Mouse (Mus musculus) adrenal gland, postnatal 10 days (tissue): ENCODE results near the gene Cadps2. TPM values are rescaled to one million over a fixed set of nuclear protein-coding genes. Genes with fewer than 3 reads are reported as not detected.

Experiments
- DNase-seq: peaks from one replicate; pipeline ENCODE4 v3.0.0; 2021; ENCODE audit warnings: mixed read lengths
- total RNA-seq, 2 experiments: library from RNA; stranded (reverse); gene quantifications; 2 replicates each; pipeline ENCODE4 v1.2.3; 2021

Gene Cadps2
- total RNA-seq, 2 experiments from 2014 or later = 3.5 to 4.8 TPM

DNA sequence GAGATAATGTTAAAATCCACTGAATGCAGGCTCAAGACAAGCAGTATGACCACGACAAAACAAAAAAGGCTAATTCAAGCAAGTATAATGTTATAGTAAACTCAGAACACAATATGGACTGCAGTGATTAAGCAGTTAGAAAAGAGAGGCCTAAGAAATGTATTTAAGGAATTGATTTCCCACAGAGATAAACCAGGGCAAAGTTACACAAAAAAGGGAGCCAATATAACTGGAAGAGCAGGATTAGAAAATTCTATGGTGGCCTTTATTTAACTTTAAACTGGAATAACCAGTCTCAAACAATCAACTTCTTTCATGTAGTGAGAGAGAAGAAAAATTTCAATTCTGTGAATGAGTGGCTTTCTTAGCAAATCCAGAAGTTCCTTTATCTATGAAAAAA, 289.3 kb downstream of the Cadps2 start:
- no peak for DNase-seq

DNA sequence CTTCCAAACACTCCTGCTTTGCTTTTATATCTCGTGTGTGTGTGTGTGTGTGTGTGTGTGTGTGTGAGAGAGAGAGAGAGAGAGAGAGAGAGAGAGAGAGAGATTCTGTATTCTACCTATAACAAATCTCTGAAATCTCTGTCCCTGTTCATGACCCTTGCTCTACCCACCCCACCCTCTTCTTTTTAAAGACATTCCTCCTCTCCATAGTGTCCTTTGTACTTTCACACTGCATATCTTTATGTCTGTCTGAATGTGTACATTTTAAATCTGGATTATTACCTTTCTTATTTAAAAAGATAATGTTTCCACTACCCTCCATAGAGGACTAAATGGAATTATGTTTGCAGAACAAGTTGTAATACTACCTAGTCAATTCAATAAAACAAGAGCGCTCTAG, 315.5 kb downstream of the Cadps2 start:
- no peak for DNase-seq

DNA sequence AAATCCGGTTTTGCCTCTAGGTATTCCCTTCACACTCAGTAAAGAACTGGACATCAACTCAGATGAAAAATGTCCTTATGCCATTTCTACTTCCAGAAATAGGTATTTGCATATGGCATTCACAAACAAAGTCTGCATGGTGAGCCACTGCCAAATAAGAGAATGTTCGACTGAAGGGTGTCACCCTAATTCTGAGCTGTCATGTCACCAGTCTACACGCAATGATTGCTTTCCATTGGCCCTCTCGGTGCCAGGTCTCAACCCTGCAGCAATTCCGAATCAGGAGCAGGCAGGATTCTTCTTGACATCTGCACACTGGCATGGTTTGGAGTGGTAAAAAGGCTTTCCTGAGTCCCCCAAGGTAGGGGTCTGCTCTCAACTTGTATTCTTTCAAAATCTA, 316.7 kb downstream of the Cadps2 start:
- no peak for DNase-seq

DNA sequence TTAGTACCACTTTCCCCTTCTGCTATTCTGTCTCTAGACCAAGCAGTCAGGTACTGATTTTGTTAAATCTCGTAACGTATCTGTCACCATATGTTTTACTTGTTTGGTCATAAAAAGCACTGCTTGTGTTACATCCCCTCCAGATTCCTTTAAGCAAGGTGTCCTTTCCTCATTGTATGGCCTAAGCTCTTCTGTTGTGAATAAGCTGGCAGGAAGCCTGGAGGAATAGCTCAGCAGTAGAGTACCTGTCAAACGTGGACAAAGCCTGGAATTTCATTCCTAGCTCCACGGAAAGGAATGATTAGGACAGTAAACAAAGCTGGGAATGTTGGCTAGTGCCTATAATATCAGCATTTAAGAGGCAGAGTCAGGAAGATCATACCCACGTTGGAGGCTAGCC, 340.6 kb downstream of the Cadps2 start:
- DNase-seq = no peak

DNA sequence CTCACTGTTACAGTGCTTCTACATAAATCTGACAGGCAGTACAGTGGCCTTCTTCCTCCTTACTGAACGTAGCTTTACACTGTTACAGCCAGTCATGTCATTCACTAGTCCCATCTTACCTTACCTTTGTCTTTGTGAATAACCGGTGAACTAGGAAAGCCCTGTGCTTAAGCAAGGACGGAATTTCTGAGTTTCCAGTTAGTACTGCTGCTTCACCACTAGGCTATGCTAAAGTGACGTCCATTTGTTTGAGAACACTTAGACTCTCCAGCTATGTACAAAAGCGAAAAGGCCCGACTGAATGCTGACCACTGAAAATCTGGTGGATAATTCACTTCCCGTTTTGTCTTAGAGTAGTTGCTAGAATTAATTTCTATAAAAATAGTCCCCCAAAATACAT, 347.4 kb downstream of the Cadps2 start:
- peak; percentile 8 for DNase-seq

DNA sequence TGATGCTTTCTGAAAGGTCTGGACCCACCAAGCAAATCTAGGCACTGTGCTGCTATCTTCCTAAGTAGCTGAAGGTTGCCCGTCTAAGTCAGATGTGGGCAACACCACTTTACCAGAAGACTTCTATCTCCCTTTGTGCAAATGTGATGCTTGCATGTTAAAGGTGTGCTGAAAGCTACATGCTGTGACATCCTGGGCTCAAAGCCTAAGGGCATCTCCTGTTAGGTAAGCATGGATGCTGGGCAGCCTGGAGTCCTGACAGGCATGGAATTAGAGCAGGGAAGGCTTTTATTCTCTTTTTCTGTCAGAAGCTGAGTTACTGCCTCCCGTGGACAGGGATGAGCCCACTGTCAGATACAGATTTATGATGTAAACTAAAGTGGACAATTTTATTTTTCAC, 348.8 kb downstream of the Cadps2 start:
- no peak for DNase-seq

DNA sequence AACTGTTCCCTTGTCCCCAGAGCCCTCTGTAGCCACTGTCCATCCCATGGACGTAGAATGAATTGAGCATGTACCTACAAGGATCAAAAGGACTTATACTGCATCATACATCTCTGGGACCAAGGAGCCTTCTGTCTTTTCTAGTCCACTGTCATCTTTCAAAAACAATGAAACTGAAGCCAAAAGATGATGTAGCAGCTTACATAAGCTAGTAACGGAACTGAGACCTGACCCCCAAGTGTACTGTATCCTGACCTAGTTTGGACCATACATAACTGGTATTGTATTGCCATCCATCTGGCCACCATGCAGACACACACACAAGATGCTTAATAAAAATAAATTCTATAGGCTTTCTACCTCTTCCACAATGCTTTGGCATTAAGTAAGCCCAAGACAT, 350.2 kb downstream of the Cadps2 start:
- DNase-seq = no peak

DNA sequence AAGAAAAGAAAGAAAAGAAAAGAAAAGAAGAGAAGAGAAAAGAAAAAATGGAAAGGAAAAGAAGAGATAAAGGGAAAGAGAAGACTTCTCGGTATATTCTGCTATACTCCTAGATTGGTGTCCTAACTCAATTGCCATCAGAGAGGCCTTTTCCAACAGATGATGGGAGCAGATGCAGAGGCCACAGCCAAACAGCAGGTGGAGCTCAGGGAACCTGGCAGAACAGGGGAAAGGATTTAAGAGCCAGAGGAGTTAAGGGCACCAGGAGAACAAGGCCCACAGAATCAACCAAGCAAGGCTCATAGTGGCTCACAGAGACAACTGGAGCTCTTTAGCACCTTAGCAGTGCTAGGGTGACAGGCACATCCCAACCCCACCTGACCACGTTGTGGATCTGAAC, 366.5 kb downstream of the Cadps2 start:
- no peak for DNase-seq

DNA sequence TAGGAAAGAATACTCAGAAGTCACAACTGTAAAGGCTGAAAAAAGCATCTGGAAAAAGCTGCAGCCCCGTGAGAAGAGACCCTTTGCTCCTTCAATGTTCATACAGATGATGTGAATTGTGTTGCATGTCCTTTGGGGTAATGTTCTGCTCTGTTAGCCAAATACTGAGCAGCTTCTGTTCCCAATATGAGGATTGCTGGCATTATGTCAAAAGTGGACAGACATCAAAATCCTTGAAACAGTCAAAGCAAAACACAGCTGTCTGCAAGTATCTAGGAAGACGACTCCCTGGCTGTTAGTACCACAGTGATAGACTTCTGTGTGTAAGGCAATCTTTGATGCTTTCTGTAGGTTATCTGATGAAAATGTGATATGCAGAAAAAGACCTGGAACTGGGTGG, 367.4 kb downstream of the Cadps2 start:
- DNase-seq = no peak

DNA sequence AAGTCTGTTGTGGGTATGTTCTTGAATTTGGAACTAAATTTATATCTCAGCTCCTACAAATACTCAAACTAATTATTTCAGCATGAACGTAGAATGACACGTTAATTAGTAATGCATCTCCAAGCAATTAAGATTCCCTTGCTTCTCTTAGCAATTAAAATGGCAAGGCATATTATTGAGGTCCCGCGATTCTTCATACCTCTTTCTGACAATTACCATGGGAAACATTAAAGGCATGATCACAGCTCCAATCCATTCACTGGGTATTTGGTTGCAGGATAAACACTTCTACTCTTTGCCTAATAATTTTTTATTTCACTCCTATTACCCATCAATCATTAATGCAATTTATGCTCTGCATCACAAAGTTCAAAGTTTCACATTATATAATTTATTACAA, 371.3 kb downstream of the Cadps2 start:
- DNase-seq = no peak

DNA sequence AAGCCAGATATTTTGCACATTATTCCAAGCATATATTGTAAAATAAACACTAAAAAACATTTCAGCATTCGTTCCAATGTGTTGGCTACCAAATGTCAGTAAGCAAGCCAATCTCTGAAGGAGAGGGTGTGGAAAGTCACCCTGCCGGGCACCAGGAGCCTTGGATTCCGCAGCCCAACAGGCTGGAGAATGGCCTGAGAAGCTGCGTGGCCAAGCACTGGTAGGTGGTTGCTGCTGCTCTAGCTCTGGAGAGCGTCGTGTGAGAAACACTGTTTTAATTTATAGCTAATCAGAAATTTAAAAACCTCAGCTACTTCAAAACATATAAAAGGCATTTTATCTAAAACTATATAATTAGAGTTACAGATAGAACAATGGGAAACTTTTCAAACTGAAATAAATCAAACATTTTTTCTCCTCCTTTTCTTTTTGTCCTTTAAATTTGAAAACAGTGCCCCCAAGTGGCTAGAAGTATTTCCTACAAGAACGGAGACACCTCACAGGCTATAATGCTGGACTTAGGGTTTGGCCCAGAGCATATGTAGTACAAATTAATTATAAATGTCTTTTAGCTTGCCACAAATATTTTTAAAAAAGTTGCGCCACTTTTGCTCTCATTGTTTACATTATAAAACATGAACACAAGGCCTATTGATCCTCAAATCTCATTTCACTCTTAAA, 376.5 kb downstream of the Cadps2 start:
- peak; percentile 32 for DNase-seq

DNA sequence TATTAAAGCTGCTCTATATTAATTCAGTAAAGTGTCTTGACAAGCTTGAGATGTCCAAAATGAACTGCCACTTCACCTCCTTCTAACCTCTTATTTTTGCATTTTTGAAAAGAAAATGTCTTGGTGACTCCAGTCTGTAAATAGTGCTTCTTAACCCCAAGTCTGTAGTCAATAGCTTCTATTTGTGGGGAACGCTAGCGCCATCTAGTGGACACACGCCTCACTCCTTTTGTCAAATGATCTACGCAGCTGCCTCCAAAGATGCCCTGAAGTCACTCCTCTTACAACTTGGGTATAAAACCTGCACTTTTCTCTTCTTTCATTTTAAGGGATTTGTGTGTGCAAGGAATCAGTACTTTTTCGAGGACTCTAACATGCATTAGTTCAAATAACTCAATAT, 381.5 kb downstream of the Cadps2 start:
- peak; percentile 80 for DNase-seq

DNA sequence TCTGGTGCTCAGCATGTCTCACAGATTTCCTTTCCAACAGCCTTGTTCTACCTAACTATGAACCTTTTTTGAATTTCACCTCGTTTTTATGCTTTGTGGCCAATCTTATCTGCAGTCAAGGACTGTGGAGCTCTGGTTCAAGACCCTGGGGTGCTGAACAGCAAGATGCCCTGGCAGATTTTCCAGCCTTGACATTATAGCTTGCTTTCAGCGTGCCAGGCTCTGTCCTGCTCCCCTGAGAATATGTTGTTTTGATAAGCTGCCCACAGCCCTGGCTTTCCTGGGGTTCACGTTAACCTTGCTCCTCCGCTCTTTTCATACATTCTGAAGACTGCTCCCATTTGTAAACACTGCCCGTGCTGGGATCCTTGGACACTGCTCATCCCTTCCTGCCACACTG, 385.3 kb downstream of the Cadps2 start:
- DNase-seq = peak; percentile 27

DNA sequence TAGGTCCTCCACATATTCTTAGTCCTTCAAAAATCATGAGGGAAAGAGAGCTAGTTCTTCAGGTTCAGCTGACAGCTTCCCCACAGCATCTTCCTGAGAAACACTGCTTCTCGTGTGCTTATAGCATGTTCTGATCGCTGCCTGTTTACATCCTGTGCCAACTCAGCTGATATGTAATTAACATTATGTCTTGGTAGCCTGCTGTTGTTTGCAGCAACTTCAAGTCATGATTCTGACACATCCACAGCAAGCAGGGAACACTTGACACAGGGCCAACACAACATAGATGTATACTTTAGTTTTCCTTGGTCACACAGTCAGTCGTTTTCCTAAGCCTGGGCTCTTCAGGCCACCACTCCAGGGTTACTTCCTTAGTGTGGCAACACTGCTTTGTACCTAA, 399.3 kb downstream of the Cadps2 start:
- DNase-seq = no peak

DNA sequence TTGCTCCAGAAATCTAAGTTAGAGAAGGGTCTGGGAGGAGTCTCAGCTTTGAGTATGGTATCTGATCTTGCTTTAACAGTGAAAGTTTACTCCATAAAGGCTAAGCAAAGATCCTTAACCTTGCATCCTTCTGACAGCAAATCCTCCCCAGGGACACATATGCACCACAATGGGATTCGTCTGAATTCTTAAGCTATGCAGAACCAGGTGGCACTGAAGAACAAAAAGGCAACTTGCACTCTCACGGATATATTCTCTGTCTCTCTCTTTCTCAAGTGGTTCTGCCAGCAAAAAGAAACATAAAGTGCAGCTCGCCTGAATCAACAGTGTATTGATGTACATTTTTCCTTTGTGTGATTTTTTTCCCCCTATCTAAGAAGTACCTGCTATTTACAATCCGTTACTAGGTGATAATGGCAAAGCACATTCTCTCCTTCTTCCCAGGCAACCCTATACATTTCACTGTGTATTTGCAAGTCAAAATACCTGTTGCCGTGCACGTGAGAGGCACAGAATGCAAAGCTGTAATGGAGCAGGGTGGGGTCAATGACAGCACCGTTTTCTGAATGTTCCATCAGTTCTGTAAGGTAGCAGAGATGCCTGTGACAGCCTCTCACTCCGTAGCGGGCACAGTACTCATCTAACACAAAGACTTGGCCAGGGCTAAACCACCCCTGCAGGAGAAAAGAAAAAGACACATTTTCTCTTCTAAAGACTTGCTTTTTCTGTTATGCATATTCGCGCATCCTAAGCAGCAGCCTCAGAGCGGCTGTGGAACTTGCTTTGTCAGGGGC, 428.8 kb downstream of the Cadps2 start:
- no peak for DNase-seq

DNA sequence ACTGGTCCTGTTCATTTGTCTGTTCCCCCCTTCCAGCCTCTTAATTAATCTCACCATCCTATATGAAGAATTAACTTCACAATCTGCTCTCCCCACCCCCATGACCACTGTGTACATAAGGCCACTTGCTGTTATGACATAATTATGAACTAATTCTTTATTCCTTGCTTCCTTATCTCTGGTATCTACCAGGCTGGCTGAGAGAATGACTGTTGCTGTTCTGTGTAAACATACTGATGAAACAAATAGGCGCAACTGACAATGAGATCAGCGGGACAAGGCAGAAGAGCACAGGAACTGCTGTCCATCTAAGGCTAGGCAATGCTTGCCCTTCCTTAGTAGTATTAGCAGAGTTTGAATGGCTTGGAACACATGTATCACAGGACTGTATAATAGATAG, 445.1 kb downstream of the Cadps2 start:
- DNase-seq = no peak

DNA sequence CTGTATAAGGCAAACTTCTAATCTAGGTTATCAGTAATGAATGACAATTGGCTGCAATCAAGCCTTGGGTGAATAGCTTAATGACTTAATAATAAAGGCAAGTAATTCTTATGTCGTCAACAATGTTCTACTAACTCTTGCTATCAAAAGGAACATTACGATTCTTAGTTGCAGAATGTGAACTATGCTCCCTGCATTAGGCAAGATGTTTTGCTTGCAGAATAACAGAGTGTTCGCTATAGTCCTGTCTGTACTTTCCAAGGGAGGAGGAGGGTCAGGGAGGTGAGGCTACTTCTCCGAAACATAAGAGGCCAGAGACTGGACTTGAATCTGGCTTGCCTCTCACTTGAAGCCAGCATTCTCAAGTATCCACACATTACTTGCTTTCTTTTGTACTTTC, 446.5 kb downstream of the Cadps2 start:
- no peak for DNase-seq

DNA sequence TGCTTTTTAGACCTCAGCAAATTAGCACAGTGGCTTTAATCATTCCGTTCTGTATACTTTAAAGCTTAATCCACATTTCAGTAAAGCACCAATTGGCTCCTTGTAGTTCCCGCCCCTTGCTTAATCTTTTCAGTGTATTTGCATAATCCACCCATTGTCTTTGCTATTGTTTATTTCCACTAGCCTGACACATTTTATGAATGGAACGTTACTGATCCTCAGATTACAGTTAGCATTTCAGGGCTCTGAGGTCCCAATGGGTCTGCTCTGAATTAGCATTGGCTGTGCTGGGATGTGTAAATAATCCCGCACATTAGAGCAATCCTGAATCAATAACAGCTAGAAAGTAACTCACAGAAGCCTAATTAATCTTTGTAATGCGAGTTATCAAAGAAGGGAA, 452.5 kb downstream of the Cadps2 start:
- DNase-seq = no peak

DNA sequence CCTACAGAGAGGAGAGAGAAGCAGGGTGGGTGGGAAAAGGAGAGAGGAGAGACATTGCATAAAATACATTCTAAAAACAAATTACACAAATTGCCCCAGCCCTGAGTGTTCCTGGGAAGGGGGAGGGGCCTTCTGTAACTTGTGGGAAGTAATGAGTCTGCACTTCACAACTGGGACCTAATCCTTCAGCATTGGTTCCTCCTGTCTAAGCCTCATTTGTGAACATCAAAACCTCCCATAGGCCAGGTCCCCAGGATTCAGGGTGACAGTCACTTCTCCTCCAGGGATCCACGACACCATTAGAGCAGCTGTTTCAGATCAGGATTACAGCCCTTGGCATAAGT, 456.2 kb downstream of the Cadps2 start:
- DNase-seq = no peak

DNA sequence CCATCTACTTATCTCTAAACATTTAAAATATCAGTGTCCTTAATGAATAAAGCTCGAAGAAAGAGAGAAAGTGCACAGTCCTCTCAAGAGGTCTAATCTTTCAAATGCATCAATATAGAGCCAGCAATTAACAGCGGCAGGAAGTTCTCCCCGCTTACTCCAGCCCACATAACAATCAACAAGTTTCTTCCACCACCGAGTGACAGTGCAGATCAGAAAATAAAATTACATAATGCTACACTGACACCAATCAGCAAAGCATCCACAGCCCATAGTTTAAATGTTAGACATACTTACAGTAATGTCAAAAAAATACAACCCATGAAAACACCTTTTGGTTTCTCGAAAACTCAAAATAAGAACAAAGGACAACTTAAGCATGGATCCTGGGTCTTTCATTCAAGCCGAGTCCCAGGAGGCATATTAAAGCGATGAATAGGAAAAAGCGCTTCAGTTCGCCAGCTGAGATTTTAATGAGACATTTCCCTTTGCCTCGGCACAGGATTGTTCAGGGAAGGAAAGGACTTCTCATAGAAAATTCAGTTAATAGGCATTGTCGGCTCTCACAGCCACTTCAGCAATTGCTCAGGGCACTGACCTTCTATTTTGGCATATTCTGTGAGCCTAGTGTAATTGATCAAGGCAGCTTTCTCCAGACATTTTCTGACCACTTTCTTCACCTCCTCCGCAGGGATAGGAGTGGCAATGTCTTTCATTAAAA, 456.8 kb downstream of the Cadps2 start:
- DNase-seq = no peak

DNA sequence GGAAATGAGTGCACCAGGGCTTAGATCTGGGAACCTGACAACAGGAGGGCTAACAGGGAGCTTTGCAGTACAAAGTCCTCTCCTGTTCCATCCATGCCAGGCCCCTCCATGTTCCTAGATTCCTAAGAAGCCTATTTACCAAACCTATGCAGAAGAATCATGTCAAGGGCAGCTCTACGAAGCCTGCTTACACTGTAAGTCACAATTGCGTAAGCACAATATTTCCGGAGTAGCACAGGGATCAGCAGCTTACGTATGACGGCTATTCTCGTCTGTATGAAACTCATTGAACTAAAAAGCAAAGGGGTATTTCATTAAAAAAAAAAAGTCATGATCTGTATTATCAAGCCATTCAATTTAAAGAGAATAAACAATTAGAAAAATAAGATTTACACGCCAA, 462.9 kb downstream of the Cadps2 start:
- no peak for DNase-seq

DNA sequence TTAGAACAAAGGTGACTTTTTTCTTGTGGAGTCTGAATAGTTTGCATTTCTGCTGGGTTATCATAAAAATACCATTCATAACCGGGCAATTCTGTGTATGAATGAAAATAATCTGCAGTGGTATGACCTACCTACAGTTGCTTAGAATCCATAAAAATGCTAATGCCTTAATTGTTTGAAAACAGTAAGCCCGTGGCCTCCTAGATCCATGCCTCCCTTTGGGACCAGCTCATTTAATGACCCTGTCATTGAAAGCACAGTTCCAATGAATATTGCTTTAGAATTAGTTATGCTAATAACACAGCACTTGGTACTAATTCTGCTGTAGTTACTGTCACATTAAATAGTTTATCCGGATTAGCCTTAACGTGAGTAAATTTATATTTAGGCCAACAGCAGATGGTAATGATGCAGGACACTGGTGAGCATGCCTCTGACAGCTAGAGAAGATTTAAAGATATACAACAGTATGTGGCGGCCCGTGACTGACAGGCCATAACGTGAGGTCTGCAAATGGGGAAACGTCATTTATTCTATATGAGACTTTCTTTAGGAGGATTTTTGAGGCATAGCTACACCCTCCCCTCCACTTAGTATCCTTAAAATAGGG, 477.3 kb downstream of the Cadps2 start:
- no peak for DNase-seq

DNA sequence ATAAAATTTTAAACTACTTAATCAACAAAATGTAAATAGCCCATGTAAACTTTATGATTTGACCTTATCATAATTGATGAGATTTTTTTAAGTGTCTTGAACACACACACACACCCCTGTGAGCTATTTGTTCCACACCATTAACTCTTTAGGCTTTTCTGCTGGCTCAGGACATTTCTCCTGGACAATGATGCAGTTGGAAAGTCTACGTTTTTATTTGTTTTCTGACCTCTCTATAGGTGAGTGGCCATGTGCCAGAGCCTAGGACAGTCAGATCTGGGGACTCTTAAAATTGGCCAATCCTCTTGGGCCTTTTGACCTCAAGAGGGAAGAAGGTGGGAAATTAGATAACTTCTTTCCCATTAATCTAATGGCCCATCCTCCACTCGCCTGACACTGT, 478.6 kb downstream of the Cadps2 start:
- DNase-seq = no peak
